Mouse (Mus musculus): ENCODE measurements around the gene Hoxa7. TPM values are rescaled to one million over a fixed set of nuclear protein-coding genes. Genes with fewer than 3 reads are reported as not detected.

Gene Hoxa7
- polyA plus RNA-seq, 2 experiments, result 10.1 to 15.8 TPM

DNA sequence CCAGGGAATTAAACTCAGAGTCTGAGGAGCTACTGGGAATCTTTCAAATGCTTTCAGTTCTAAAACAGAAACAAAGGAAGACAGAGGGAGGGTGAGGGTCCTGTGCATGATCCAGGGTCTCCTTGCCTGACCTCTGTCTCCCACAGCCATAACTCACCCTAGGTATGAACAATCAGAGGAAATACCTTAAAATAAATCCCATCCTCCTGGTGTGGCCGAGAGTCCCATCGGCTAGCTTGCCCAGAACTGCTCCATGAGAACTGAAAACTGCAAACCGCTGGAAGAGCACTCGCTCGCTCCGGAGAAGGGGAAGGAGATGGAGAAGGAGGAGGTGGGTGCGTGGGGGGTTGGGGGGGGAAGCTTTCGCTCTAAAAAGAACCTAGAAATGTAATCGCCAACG lies 42.0 kb downstream of the Hoxa7 start:
- WGBS, result 37% methylated on average over 10 of the region's 10 CpGs
- Histone ChIP-seq H3K9ac (ENCODE audit: low read depth, low read length, severe bottlenecking) (no peak overlapping the region), H3K27me3 (ENCODE audit: control insufficient read depth, insufficient read depth, low read length) (peaks cover 58% of the 10 kb centered on the region), H3K4me2 (replicated peaks; ENCODE audit: low read depth, low read length, severe bottlenecking) (0 out of 2 replicates have a peak overlapping the region, but pooled peaks have one; percentile 0), H3K27ac (replicated peaks; ENCODE audit: low read depth, low read length) (no peak overlapping the region), H3K4me1 (ENCODE audit: control insufficient read depth, insufficient read depth, low read length) (peaks cover 38% of the 10 kb centered on the region), H3K36me3 (ENCODE audit: control insufficient read depth, insufficient read depth, low read length) (peaks cover 17% of the 10 kb centered on the region), H3K4me3 (replicated peaks; ENCODE audit: low read length) (no peak overlapping the region), H3K9me3 (ENCODE audit: control insufficient read depth, low read length) (no peaks in the 10 kb centered on the region)
- TF ChIP-seq POLR2A (IDR thresholded peaks at IDR 0.05; ENCODE audit: borderline replicate concordance, extremely low read depth, insufficient read depth, insufficient read length), result no peak
- DNase-seq (ENCODE audit: low spot score) (no peak), ATAC-seq (ENCODE audit: low FRiP score, low read depth) (no peak)

DNA sequence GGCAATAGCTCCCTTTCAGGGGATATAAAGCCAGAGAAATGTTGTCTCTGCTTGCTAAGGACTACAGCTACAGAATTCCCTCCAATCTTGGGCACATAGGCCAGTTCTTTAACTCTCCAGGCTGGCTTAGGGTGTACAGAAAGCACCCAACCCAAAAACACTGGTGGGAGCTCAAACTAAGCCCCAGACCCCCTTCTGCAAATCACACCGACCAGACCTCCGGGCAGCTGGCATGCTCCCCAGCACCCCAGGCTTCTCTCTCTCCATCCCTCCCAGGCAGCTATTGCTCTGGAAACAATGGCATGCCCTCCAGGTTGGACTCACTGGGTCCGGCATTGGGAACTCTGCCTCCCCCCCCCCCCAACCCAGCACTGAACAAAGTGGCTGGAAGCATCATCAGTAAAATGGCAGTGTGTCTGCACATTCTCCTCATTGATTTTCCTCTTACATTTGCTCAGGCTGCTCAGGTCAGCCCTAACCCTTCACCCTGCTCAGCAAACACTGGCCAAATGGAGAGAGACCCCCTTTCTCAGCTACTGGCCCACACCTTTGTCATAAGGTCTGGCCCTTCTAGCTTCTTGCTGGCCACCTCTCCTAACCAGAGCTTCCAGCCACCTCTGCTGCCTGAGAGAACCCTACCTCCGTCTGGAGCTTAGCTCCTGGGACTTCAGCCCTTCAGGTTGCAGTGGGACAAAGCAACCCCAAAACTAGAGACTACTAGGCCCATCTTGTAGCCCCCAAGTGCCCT lies 42.6 kb downstream of the Hoxa7 start:
- H3K27ac ChIP-seq (replicated peaks; ENCODE audit: low read depth, low read length), result no peak overlapping the region
- TF ChIP-seq POLR2A (IDR thresholded peaks at IDR 0.05; ENCODE audit: borderline replicate concordance, extremely low read depth, insufficient read depth, insufficient read length), result no peak
- H3K9me3 ChIP-seq (ENCODE audit: control insufficient read depth, low read length), result no peaks in the 10 kb centered on the region
- no peak for DNase-seq (ENCODE audit: low spot score)
- H3K4me3 ChIP-seq (replicated peaks; ENCODE audit: low read length), result no peak overlapping the region
- ATAC-seq (ENCODE audit: low FRiP score, low read depth), result no peak
- peaks cover 32% of the 10 kb centered on the region for H3K4me1 ChIP-seq (ENCODE audit: control insufficient read depth, insufficient read depth, low read length)
- 25% methylated on average over 4 of the region's 4 CpGs for WGBS
- H3K27me3 ChIP-seq (ENCODE audit: control insufficient read depth, insufficient read depth, low read length), result peaks cover 54% of the 10 kb centered on the region
- H3K4me2 ChIP-seq (replicated peaks; ENCODE audit: low read depth, low read length, severe bottlenecking), result no peak overlapping the region; the same call in 1 of the 2 replicates
- no peak overlapping the region for H3K9ac ChIP-seq (ENCODE audit: low read depth, low read length, severe bottlenecking)
- peaks cover 17% of the 10 kb centered on the region for H3K36me3 ChIP-seq (ENCODE audit: control insufficient read depth, insufficient read depth, low read length)

- DNase-seq (ENCODE audit: low spot score), result no peak
- H3K9ac ChIP-seq (ENCODE audit: low read depth, low read length, severe bottlenecking), result no peak overlapping the region
These were observed 43.8 kb downstream of the Hoxa7 start for GRCm38 (mm10) chr6:52177806-52178205.

DNA sequence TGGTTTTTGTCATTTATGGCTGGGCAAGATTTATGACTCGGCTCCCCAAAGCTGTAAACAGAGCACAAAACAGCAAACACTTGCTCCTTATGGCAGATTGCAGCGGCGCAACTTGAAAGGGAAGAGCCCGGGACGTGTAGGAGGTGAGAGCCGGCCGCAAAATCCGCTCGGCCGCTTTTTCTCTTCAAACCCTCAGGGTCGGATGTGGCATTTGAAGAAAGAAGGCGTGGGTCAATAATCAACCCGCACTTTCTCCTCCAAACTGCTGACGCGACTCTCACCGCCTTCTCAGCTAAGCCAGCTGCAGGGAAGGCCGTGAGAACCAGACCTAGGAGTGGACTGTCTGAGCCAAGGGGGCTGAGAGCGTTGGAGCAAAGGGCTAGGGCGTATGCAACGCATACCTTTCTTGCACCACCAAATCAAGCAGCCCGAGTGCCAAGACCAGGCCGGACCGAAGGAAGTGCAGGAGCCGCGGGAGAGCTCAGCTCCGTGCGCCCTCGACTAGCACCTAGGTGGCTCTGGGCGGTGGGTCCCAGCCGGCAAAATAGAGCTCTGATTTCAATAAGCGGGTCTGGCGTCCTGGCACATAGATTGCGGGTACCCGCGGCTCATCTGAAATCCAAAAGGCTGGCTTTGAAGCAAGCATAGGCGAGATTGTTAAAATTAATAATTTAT lies 44.5 kb downstream of the Hoxa7 start, which contains the start of gene 5730596B20Rik:
5730596B20Rik (plus strand) TSS at position 438 of the 675 bp plus-strand sequence.
- H3K36me3 ChIP-seq (ENCODE audit: control insufficient read depth, insufficient read depth, low read length), result peaks cover 15% of the 10 kb centered on the region
- DNase-seq (ENCODE audit: low spot score), result no peak
- 13% methylated on average over 36 of the region's 36 CpGs for WGBS
- H3K4me1 ChIP-seq (ENCODE audit: control insufficient read depth, insufficient read depth, low read length), result peaks cover 36% of the 10 kb centered on the region
- peak within 1 kb of the TSS; percentile 40 for H3K4me3 ChIP-seq (replicated peaks; ENCODE audit: low read length)
- H3K9ac ChIP-seq (ENCODE audit: low read depth, low read length, severe bottlenecking), result 0 out of 2 replicates have a peak within 1 kb of the TSS, but pooled peaks have one; percentile 49
- H3K4me2 ChIP-seq (replicated peaks; ENCODE audit: low read depth, low read length, severe bottlenecking), result peak within 1 kb of the TSS; percentile 68
- ATAC-seq (ENCODE audit: low FRiP score, low read depth), result no peak
- H3K27me3 ChIP-seq (ENCODE audit: control insufficient read depth, insufficient read depth, low read length), result peaks cover 59% of the 10 kb centered on the region
- TF ChIP-seq POLR2A (IDR thresholded peaks at IDR 0.05; ENCODE audit: borderline replicate concordance, extremely low read depth, insufficient read depth, insufficient read length), result no peak
- H3K9me3 ChIP-seq (ENCODE audit: control insufficient read depth, low read length), result no peaks in the 10 kb centered on the region
- no peak within 1 kb of the TSS for H3K27ac ChIP-seq (replicated peaks; ENCODE audit: low read depth, low read length)

More at GRCm38 (mm10) chr6:52177806-52178205, 43.8 kb downstream of the Hoxa7 start:
- 22% methylated on average over 9 of the region's 9 CpGs for WGBS
- Histone ChIP-seq H3K4me2 (replicated peaks; ENCODE audit: low read depth, low read length, severe bottlenecking) (peak overlapping the region; percentile 68), H3K4me3 (replicated peaks; ENCODE audit: low read length) (peak overlapping the region; percentile 40), H3K4me1 (ENCODE audit: control insufficient read depth, insufficient read depth, low read length) (peaks cover 33% of the 10 kb centered on the region), H3K27ac (replicated peaks; ENCODE audit: low read depth, low read length) (no peak overlapping the region), H3K36me3 (ENCODE audit: control insufficient read depth, insufficient read depth, low read length) (peaks cover 13% of the 10 kb centered on the region), H3K27me3 (ENCODE audit: control insufficient read depth, insufficient read depth, low read length) (peaks cover 57% of the 10 kb centered on the region), H3K9me3 (ENCODE audit: control insufficient read depth, low read length) (no peaks in the 10 kb centered on the region)
- ATAC-seq (ENCODE audit: low FRiP score, low read depth), result no peak
- TF ChIP-seq POLR2A (IDR thresholded peaks at IDR 0.05; ENCODE audit: borderline replicate concordance, extremely low read depth, insufficient read depth, insufficient read length), result no peak

- Histone ChIP-seq H3K36me3 (ENCODE audit: control insufficient read depth, insufficient read depth, low read length) (peaks cover 15% of the 10 kb centered on the region), H3K27me3 (ENCODE audit: control insufficient read depth, insufficient read depth, low read length) (peaks cover 65% of the 10 kb centered on the region), H3K4me2 (replicated peaks; ENCODE audit: low read depth, low read length, severe bottlenecking) (peak overlapping the region; percentile 68), H3K4me3 (replicated peaks; ENCODE audit: low read length) (peak overlapping the region; percentile 40), H3K27ac (replicated peaks; ENCODE audit: low read depth, low read length) (no peak overlapping the region), H3K9me3 (ENCODE audit: control insufficient read depth, low read length) (no peaks in the 10 kb centered on the region), H3K9ac (ENCODE audit: low read depth, low read length, severe bottlenecking) (peak overlapping the region; percentile 49; the same call in 1 of the 2 replicates), H3K4me1 (ENCODE audit: control insufficient read depth, insufficient read depth, low read length) (peaks cover 40% of the 10 kb centered on the region)
- 14% methylated on average over 6 of the region's 6 CpGs for WGBS
- no peak for TF ChIP-seq POLR2A (IDR thresholded peaks at IDR 0.05; ENCODE audit: borderline replicate concordance, extremely low read depth, insufficient read depth, insufficient read length)
- no peak for DNase-seq (ENCODE audit: low spot score)
- ATAC-seq (ENCODE audit: low FRiP score, low read depth), result no peak
These were observed 45.3 kb downstream of the Hoxa7 start for GRCm38 (mm10) chr6:52176391-52176790.
